Mouse (Mus musculus): ENCODE measurements around the gene Cnih1. TPM values are rescaled to one million over a fixed set of nuclear protein-coding genes. Genes with fewer than 3 reads are reported as not detected.
"Not testable (repeated sequence)": the region's sequence is repeated elsewhere in the genome, so short reads cannot be mapped to it uniquely, and the experiment has no call there.

Gene Cnih1
- 178 and 184 TPM in 2 replicates for polyA plus RNA-seq (2015; fragmentation: Nextera tagmentation; extraction: Ambion mirVana)

- peak within 1 kb of the TSS; percentile 98 for H3K27ac ChIP-seq
- H3K9me3 ChIP-seq (replicated peaks): no peaks in the 10 kb centered on the region
- peak within 1 kb of the TSS; percentile 97 for H3K9ac ChIP-seq
- peak within 1 kb of the TSS; percentile 96 for H3K4me3 ChIP-seq (replicated peaks)
- WGBS: under 1% methylated on average over 75 of the region's 86 CpGs
- H3K4me1 ChIP-seq: peaks cover 23% of the 10 kb centered on the region
- no peaks in the 10 kb centered on the region for H3K27me3 ChIP-seq
- H3K4me2 ChIP-seq: peak within 1 kb of the TSS; percentile 62
- peak; percentile 96 for ATAC-seq (replicated peaks; ENCODE audit: low FRiP score)
- H3K36me3 ChIP-seq: peaks cover 20% of the 10 kb centered on the region
Observed at GRCm38 (mm10) chr14:46787787-46788504, at the start of gene Cnih1. Gene Cnih1 (minus strand): TSS chr14:46788411.

GRCm38 (mm10) chr14:46832354-46833272 lies 44.4 kb upstream of the Cnih1 start:
- Histone ChIP-seq H3K4me1 (peaks cover 6% of the 10 kb centered on the region), H3K9me3 (replicated peaks) (no peaks in the 10 kb centered on the region), H3K9ac (peak overlapping the region; percentile 82), H3K27ac (peak overlapping the region; percentile 57), H3K4me3 (replicated peaks) (peak overlapping the region; percentile 81), H3K36me3 (no peaks in the 10 kb centered on the region), H3K27me3 (no peaks in the 10 kb centered on the region), H3K4me2 (peak overlapping the region; percentile 77)
- peak; percentile 80 for ATAC-seq (replicated peaks; ENCODE audit: low FRiP score)
- WGBS: 7% methylated on average over 38 of the region's 40 CpGs

DNA sequence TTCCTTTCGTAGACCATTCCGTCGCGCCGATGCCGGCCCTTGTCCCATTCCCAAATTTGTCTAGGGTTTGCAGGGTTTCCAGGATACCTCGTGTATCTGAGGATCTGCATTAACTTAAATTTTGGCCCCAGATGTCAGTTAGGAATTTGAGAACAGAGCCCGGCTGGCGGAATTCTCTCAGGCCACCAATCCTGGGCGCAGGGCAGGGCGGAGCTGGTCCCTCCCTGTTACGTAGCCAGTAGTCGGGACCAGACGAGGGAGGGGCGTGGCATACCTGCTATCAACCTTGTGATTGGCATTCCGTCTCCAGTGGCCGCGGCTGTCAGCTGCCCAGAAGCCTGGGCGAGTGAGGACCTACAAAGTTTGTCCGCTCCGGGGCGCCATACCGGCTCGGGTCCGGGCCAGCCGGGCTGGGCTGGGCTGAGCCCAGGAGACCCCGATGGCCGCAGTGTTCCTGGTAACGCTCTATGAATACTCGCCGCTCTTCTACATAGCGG lies 43.7 kb upstream of the Cnih1 start, which contains the start of gene Cgrrf1:
Gene Cgrrf1 (plus strand): TSS at position 289 of the 497 bp plus-strand sequence.
- H3K9me3 ChIP-seq (replicated peaks): no peaks in the 10 kb centered on the region
- under 1% methylated on average over 32 of the region's 32 CpGs for WGBS
- peaks cover 6% of the 10 kb centered on the region for H3K4me1 ChIP-seq
- peak within 1 kb of the TSS; percentile 83 for H3K27ac ChIP-seq
- no peaks in the 10 kb centered on the region for H3K27me3 ChIP-seq
- H3K4me3 ChIP-seq (replicated peaks): peak within 1 kb of the TSS; percentile 81
- H3K4me2 ChIP-seq: peak within 1 kb of the TSS; percentile 77
- peak; percentile 100 for ATAC-seq (replicated peaks; ENCODE audit: low FRiP score)
- peak within 1 kb of the TSS; percentile 82 for H3K9ac ChIP-seq
- H3K36me3 ChIP-seq: no peaks in the 10 kb centered on the region

GRCm38 (mm10) chr14:46831295-46831694 lies 43.1 kb upstream of the Cnih1 start:
- H3K9ac ChIP-seq: peak overlapping the region; percentile 82
- 3% methylated on average over 4 of the region's 4 CpGs for WGBS
- ATAC-seq (replicated peaks; ENCODE audit: low FRiP score): no peak

GRCm38 (mm10) chr14:46827430-46827829 lies 39.2 kb upstream of the Cnih1 start:
- WGBS: 42% methylated on average over 1 of the region's 1 CpGs
- Histone ChIP-seq H3K27ac (no peak overlapping the region), H3K27me3 (peaks cover 3% of the 10 kb centered on the region; the same call in 1 of the 2 replicates), H3K36me3 (no peaks in the 10 kb centered on the region), H3K4me1 (no peaks in the 10 kb centered on the region), H3K9me3 (replicated peaks) (no peaks in the 10 kb centered on the region), H3K9ac (no peak overlapping the region), H3K4me2 (no peak overlapping the region), H3K4me3 (replicated peaks) (no peak overlapping the region)
- ATAC-seq (replicated peaks; ENCODE audit: low FRiP score): no peak

More at GRCm38 (mm10) chr14:46831295-46831694, 43.1 kb upstream of the Cnih1 start:
- peak overlapping the region; percentile 77 for H3K4me2 ChIP-seq
- H3K4me1 ChIP-seq: peaks cover 6% of the 10 kb centered on the region
- no peaks in the 10 kb centered on the region for H3K36me3 ChIP-seq
- no peaks in the 10 kb centered on the region for H3K27me3 ChIP-seq
- peak overlapping the region; percentile 81 for H3K4me3 ChIP-seq (replicated peaks)
- H3K27ac ChIP-seq: peak overlapping the region; percentile 83
- no peaks in the 10 kb centered on the region for H3K9me3 ChIP-seq (replicated peaks)

DNA sequence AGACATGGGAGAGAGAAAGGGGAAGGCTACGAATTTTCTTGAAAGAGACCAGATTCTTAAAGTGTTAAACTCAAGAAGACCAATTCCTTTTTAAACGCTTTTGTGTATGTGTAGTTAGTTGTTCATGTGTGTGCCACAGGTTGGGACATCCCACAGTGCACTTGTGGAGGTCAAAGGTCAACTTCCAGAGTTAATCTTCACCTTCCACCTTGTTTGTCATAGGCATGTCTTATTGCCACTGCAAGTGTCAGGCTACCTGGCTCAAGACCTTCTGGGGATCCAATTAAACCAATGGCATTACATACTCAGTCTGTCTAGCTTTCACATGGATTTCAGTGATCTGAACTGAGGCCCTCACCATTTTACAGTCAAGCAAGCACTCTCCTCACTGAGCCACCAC lies 35.8 kb upstream of the Cnih1 start:
- H3K27me3 ChIP-seq: peaks cover 3% of the 10 kb centered on the region; the same call in 1 of the 2 replicates
- no peak overlapping the region for H3K27ac ChIP-seq
- peaks cover 14% of the 10 kb centered on the region for H3K4me1 ChIP-seq
- no peak for ATAC-seq (replicated peaks; ENCODE audit: low FRiP score)
- no peak overlapping the region for H3K4me2 ChIP-seq
- no peaks in the 10 kb centered on the region for H3K36me3 ChIP-seq
- no peak overlapping the region for H3K4me3 ChIP-seq (replicated peaks)
- no peaks in the 10 kb centered on the region for H3K9me3 ChIP-seq (replicated peaks)
- 72% methylated on average over 2 of the region's 2 CpGs for WGBS
- H3K9ac ChIP-seq: no peak overlapping the region

- peaks cover 3% of the 10 kb centered on the region; the same call in 1 of the 2 replicates for H3K27me3 ChIP-seq
- peaks cover 7% of the 10 kb centered on the region for H3K36me3 ChIP-seq
- ATAC-seq (replicated peaks; ENCODE audit: low FRiP score): peak; percentile 98
- peak within 1 kb of the TSS; percentile 92 for H3K27ac ChIP-seq
- no peaks in the 10 kb centered on the region for H3K9me3 ChIP-seq (replicated peaks)
- H3K4me1 ChIP-seq: peaks cover 14% of the 10 kb centered on the region
- H3K4me3 ChIP-seq (replicated peaks): peak within 1 kb of the TSS; percentile 84
- 1% methylated on average over 65 of the region's 65 CpGs for WGBS
- H3K4me2 ChIP-seq: peak within 1 kb of the TSS; percentile 71
- H3K9ac ChIP-seq: peak within 1 kb of the TSS; percentile 86
Observed at GRCm38 (mm10) chr14:46821873-46822716, 33.9 kb upstream of the Cnih1 start, which contains the start of gene Gmfb. Gene Gmfb (minus strand): TSS chr14:46822242.

- H3K9ac ChIP-seq: peak overlapping the region; percentile 86
- 0% methylated on average over 11 of the region's 11 CpGs for WGBS
- H3K4me3 ChIP-seq (replicated peaks): peak overlapping the region; percentile 84
- peaks cover 14% of the 10 kb centered on the region for H3K36me3 ChIP-seq
- peak overlapping the region; percentile 71 for H3K4me2 ChIP-seq
- no peaks in the 10 kb centered on the region for H3K9me3 ChIP-seq (replicated peaks)
- peaks cover 3% of the 10 kb centered on the region; the same call in 1 of the 2 replicates for H3K27me3 ChIP-seq
- H3K4me1 ChIP-seq: peaks cover 14% of the 10 kb centered on the region
- ATAC-seq (replicated peaks; ENCODE audit: low FRiP score): no peak
- H3K27ac ChIP-seq: peak overlapping the region; percentile 92
Observed at GRCm38 (mm10) chr14:46821271-46821872, 33.2 kb upstream of the Cnih1 start.

- not testable (repeated sequence) for H3K9me3 ChIP-seq (replicated peaks); H3K4me3 ChIP-seq (replicated peaks); H3K27me3 ChIP-seq; H3K27ac ChIP-seq; H3K9ac ChIP-seq; H3K4me2 ChIP-seq; ATAC-seq (replicated peaks; ENCODE audit: low FRiP score)
- WGBS: 81% methylated on average over 6 of the region's 6 CpGs
- Histone ChIP-seq H3K36me3 (peaks cover 26% of the 10 kb centered on the region), H3K4me1 (peaks cover 14% of the 10 kb centered on the region)
Observed at GRCm38 (mm10) chr14:46819961-46820360, 31.8 kb upstream of the Cnih1 start.

- no peak for ATAC-seq (replicated peaks; ENCODE audit: low FRiP score)
- 85% methylated on average over 7 of the region's 7 CpGs for WGBS
- H3K9me3 ChIP-seq (replicated peaks): no peaks in the 10 kb centered on the region
- H3K27me3 ChIP-seq: no peaks in the 10 kb centered on the region
- H3K27ac ChIP-seq: no peak overlapping the region
- no peak overlapping the region for H3K4me3 ChIP-seq (replicated peaks)
- peaks cover 35% of the 10 kb centered on the region for H3K36me3 ChIP-seq
- H3K4me1 ChIP-seq: peaks cover 14% of the 10 kb centered on the region
- no peak overlapping the region for H3K9ac ChIP-seq
- H3K4me2 ChIP-seq: no peak overlapping the region
Observed at GRCm38 (mm10) chr14:46818743-46819142, 30.5 kb upstream of the Cnih1 start.

Data from kidney, embryonic 15.5 days (tissue).